Mouse (Mus musculus) liver, postnatal 0 days (tissue): ENCODE measurements around the gene Gm37240. TPM values are rescaled to one million over a fixed set of nuclear protein-coding genes. Genes with fewer than 3 reads are reported as not detected.

ENCODE experiments used
- ATAC-seq: fragments of 200-750 bp; cut with Nextera tagmentation; 2 replicates; pipeline ENCODE4 v1.8.0; 2017; ENCODE audit warnings: mild to moderate bottlenecking, moderate library complexity
- DNase-seq: peaks from one replicate; pipeline ENCODE4 v3.0.0-alpha.2; 2016
- H3K27ac ChIP-seq: fragments of 300-500 bp; sonication (generic); 2 replicates; pipeline ENCODE4 v1.5.1; 2014; ENCODE audit warnings: antibody characterized with exemption, moderate library complexity, mild to moderate bottlenecking, low read depth
- H3K27me3 ChIP-seq: fragments of 300-500 bp; sonication (generic); 2 replicates; pipeline ENCODE4 v1.6.1; 2014; ENCODE audit warnings: low read length, control low read depth, mixed read lengths; ENCODE audit not compliant: insufficient read depth
- H3K36me3 ChIP-seq: fragments of 300-500 bp; sonication (generic); replicated peaks from 2 replicates; pipeline ENCODE4 v1.6.1; 2014; ENCODE audit warnings: mild to moderate bottlenecking, control low read depth, low read length, moderate library complexity, mixed read lengths; ENCODE audit not compliant: insufficient read depth
- H3K4me1 ChIP-seq: fragments of 300-500 bp; sonication (generic); 2 replicates; pipeline ENCODE4 v1.6.1; 2014; ENCODE audit warnings: antibody characterized with exemption, mild to moderate bottlenecking, control low read depth; ENCODE audit not compliant: insufficient read depth
- H3K4me2 ChIP-seq: fragments of 300-500 bp; sonication (generic); 2 replicates; pipeline ENCODE4 v1.6.1; 2014; ENCODE audit warnings: low read depth, mild to moderate bottlenecking, low read length, moderate library complexity, mixed read lengths
- H3K4me3 ChIP-seq: fragments of 300-500 bp; sonication (generic); 2 replicates; pipeline ENCODE4 v1.5.1; 2014; ENCODE audit warnings: low read depth, low read length
- H3K9ac ChIP-seq: fragments of 300-500 bp; sonication (generic); replicated peaks from 2 replicates; pipeline ENCODE4 v1.6.1; 2014; ENCODE audit warnings: mild to moderate bottlenecking, moderate library complexity
- H3K9me3 ChIP-seq: fragments of 300-500 bp; sonication (generic); 2 replicates; pipeline ENCODE4 v1.6.1; 2016; ENCODE audit warnings: mild to moderate bottlenecking, control low read depth, low read length, mixed read lengths
- CTCF ChIP-seq: sonication (generic); IDR thresholded peaks from 2 replicates; pipeline ENCODE4 v1.5.1; 2016; ENCODE audit warnings: antibody characterized with exemption, low read depth
- EP300 ChIP-seq: IDR thresholded peaks from 2 replicates; pipeline ENCODE4 v1.6.1; 2016; ENCODE audit warnings: antibody characterized with exemption, low read depth, mild to moderate bottlenecking
- WGBS: fragments of 180-500 bp; shearing (Covaris S2); extraction: QIAGEN DNeasy Blood & Tissue Kit; methylation state at CpG from one replicate; pipeline ENCODE4 v1.1.7; 2014; ENCODE audit not compliant: insufficient replicate concordance; 5-methylcytosine and 5-hydroxymethylcytosine counted together
- polyA plus RNA-seq: library from polyadenylated mRNA; unstranded; fragments of >200 nt; fragmentation: Nextera tagmentation; extraction: Ambion mirVana; gene quantifications from 2 replicates; pipeline ENCODE4 v1.2.1, GENCODE M21; 2015

Gm37240 gene
- 0.49 and 0.72 TPM in 2 replicates for polyA plus RNA-seq

GRCm38 (mm10) chr3:85887239-85887827 lies at the start of gene Gm37240, which contains the start of gene Glt28d2:
TSS of gene Gm37240 (minus strand) at chr3:85887518.
TSS of gene Glt28d2 (minus strand) at chr3:85887516.
- DNase-seq (peak; percentile 93), ATAC-seq (peak; percentile 97)
- H3K4me2 ChIP-seq, result peak within 1 kb of the TSS; percentile 94
- H3K27me3 ChIP-seq, result peaks cover 10% of the 10 kb centered on the region; the same call in 1 of the 2 replicates
- peak within 1 kb of the TSS; percentile 56 for H3K4me3 ChIP-seq
- no peaks in the 10 kb centered on the region for H3K36me3 ChIP-seq
- TF ChIP-seq CTCF (no peak), EP300 (no peak)
- H3K4me1 ChIP-seq, result peaks cover 13% of the 10 kb centered on the region
- 1% methylated on average over 42 of the region's 48 CpGs for WGBS
- no peaks in the 10 kb centered on the region for H3K9me3 ChIP-seq
- H3K27ac ChIP-seq, result peak within 1 kb of the TSS; percentile 66
- H3K9ac ChIP-seq, result peak within 1 kb of the TSS; percentile 69

- Histone ChIP-seq H3K27ac (no peak overlapping the region), H3K4me1 (no peaks in the 10 kb centered on the region), H3K9ac (no peak overlapping the region), H3K27me3 (no peaks in the 10 kb centered on the region), H3K4me2 (no peak overlapping the region), H3K4me3 (no peak overlapping the region), H3K36me3 (no peaks in the 10 kb centered on the region), H3K9me3 (no peaks in the 10 kb centered on the region)
- TF ChIP-seq EP300 (no peak), CTCF (no peak)
- DNase-seq (no peak), ATAC-seq (no peak)
- WGBS, result 65% methylated on average over 5 of the region's 5 CpGs
These were observed 46.3 kb upstream of the Gm37240 start for GRCm38 (mm10) chr3:85933586-85933985.

GRCm38 (mm10) chr3:85931859-85932258 lies 44.5 kb upstream of the Gm37240 start:
- ATAC-seq (no peak), DNase-seq (no peak)
- WGBS, result 77% methylated on average over 6 of the region's 6 CpGs
- H3K36me3 ChIP-seq, result no peaks in the 10 kb centered on the region
- no peak overlapping the region for H3K27ac ChIP-seq
- no peak overlapping the region for H3K9ac ChIP-seq
- no peak overlapping the region for H3K4me3 ChIP-seq
- H3K4me2 ChIP-seq, result no peak overlapping the region
- H3K4me1 ChIP-seq, result no peaks in the 10 kb centered on the region
- H3K27me3 ChIP-seq, result no peaks in the 10 kb centered on the region
- TF ChIP-seq CTCF, result no peak
- TF ChIP-seq EP300, result no peak
- no peaks in the 10 kb centered on the region for H3K9me3 ChIP-seq

- Histone ChIP-seq H3K4me3 (no peak overlapping the region), H3K4me1 (no peaks in the 10 kb centered on the region), H3K36me3 (no peaks in the 10 kb centered on the region), H3K4me2 (no peak overlapping the region), H3K27ac (no peak overlapping the region), H3K27me3 (no peaks in the 10 kb centered on the region), H3K9me3 (no peaks in the 10 kb centered on the region), H3K9ac (no peak overlapping the region)
- ATAC-seq (no peak), DNase-seq (no peak)
- whole genome bisulfite sequencing, result 78% methylated on average over 11 of the region's 11 CpGs
- TF ChIP-seq CTCF (no peak), EP300 (no peak)
These were observed 43.4 kb upstream of the Gm37240 start for GRCm38 (mm10) chr3:85930671-85931255.

- TF ChIP-seq CTCF (no peak), EP300 (no peak)
- no peak for DNase-seq
- WGBS, result 56% methylated on average over 5 of the region's 5 CpGs
- no peak for ATAC-seq
- H3K9me3 ChIP-seq, result no peaks in the 10 kb centered on the region
- H3K4me2 ChIP-seq, result no peak overlapping the region
- no peak overlapping the region for H3K27ac ChIP-seq
- H3K27me3 ChIP-seq, result no peaks in the 10 kb centered on the region
- no peak overlapping the region for H3K9ac ChIP-seq
- no peaks in the 10 kb centered on the region for H3K4me1 ChIP-seq
- no peak overlapping the region for H3K4me3 ChIP-seq
- H3K36me3 ChIP-seq, result no peaks in the 10 kb centered on the region
These were observed 42.4 kb upstream of the Gm37240 start for GRCm38 (mm10) chr3:85929711-85930110.

- TF ChIP-seq CTCF (no peak), EP300 (no peak)
- no peak overlapping the region for H3K9ac ChIP-seq
- H3K36me3 ChIP-seq, result no peaks in the 10 kb centered on the region
- no peaks in the 10 kb centered on the region for H3K4me1 ChIP-seq
- 80% methylated on average over 5 of the region's 5 CpGs for WGBS
- ATAC-seq (no peak), DNase-seq (no peak)
- no peaks in the 10 kb centered on the region for H3K9me3 ChIP-seq
- H3K4me2 ChIP-seq, result no peak overlapping the region
- no peak overlapping the region for H3K4me3 ChIP-seq
- H3K27ac ChIP-seq, result no peak overlapping the region
- no peaks in the 10 kb centered on the region for H3K27me3 ChIP-seq
These were observed 40.9 kb upstream of the Gm37240 start for GRCm38 (mm10) chr3:85928140-85928611.

GRCm38 (mm10) chr3:85927296-85927695 lies 40.0 kb upstream of the Gm37240 start:
- no peak overlapping the region for H3K4me2 ChIP-seq
- H3K9me3 ChIP-seq, result no peaks in the 10 kb centered on the region
- no peak for DNase-seq
- no peak overlapping the region for H3K4me3 ChIP-seq
- H3K9ac ChIP-seq, result no peak overlapping the region
- WGBS, result 89% methylated on average over 9 of the region's 9 CpGs
- no peak overlapping the region for H3K27ac ChIP-seq
- no peaks in the 10 kb centered on the region for H3K36me3 ChIP-seq
- H3K4me1 ChIP-seq, result no peaks in the 10 kb centered on the region
- no peak for ATAC-seq
- no peaks in the 10 kb centered on the region for H3K27me3 ChIP-seq
- TF ChIP-seq CTCF, result no peak
- TF ChIP-seq EP300, result no peak
